Mouse (Mus musculus) neural tube, embryonic 12.5 days (tissue): ENCODE measurements around the gene Olfr307. TPM values are rescaled to one million over a fixed set of nuclear protein-coding genes. Genes with fewer than 3 reads are reported as not detected.
"Not testable (repeated sequence)": the region's sequence is repeated elsewhere in the genome, so short reads cannot be mapped to it uniquely, and the experiment has no call there.

Experiments
- ATAC-seq: fragments of 200-750 bp; cut with Nextera tagmentation; 2 replicates; pipeline ENCODE4 v1.8.0; 2017; ENCODE audit warnings: low read depth, mild to moderate bottlenecking, moderate TSS enrichment, moderate library complexity; ENCODE audit not compliant: low FRiP score
- H3K27ac ChIP-seq: fragments of 300-500 bp; sonication (generic); 2 replicates; pipeline ENCODE4 v1.5.1; 2016
- H3K27me3 ChIP-seq: fragments of 300-500 bp; sonication (generic); replicated peaks from 2 replicates; pipeline ENCODE4 v1.6.1; 2016; ENCODE audit warnings: mild to moderate bottlenecking
- H3K36me3 ChIP-seq: fragments of 300-500 bp; sonication (generic); 2 replicates; pipeline ENCODE4 v1.6.1; 2016; ENCODE audit warnings: mild to moderate bottlenecking
- H3K4me1 ChIP-seq: fragments of 300-500 bp; sonication (generic); 2 replicates; pipeline ENCODE4 v1.6.1; 2016
- H3K4me2 ChIP-seq: fragments of 300-500 bp; sonication (generic); replicated peaks from 2 replicates; pipeline ENCODE4 v1.6.1; 2016; ENCODE audit warnings: mild to moderate bottlenecking
- H3K4me3 ChIP-seq: fragments of 300-500 bp; sonication (generic); 2 replicates; pipeline ENCODE4 v1.5.1; 2016
- H3K9ac ChIP-seq: fragments of 300-500 bp; sonication (generic); 2 replicates; pipeline ENCODE4 v1.6.1; 2016; ENCODE audit warnings: mild to moderate bottlenecking
- H3K9me3 ChIP-seq: fragments of 300-500 bp; sonication (generic); 2 replicates; pipeline ENCODE4 v1.6.1; 2016; ENCODE audit warnings: mild to moderate bottlenecking
- WGBS: fragments of 180-500 bp; shearing (Covaris S2); methylation state at CpG from one replicate; pipeline ENCODE4 v1.1.7; 2016; 5-methylcytosine and 5-hydroxymethylcytosine counted together
- microRNA-seq: library from miRNA; unstranded; fragments of <30 nt; microRNA quantifications from one replicate; pipeline ENCODE4, GENCODE M21; 2017
- polyA plus RNA-seq: library from polyadenylated mRNA; unstranded; fragments of >200 nt; fragmentation: Nextera tagmentation; extraction: Ambion mirVana; gene quantifications from 2 replicates; pipeline ENCODE4 v1.2.1, GENCODE M21; 2016

Gene Olfr307
- polyA plus RNA-seq: not detected in 2 replicates

GRCm38 (mm10) chr7:86337486-86337885 is at the start of gene Olfr307:
TSS of gene Olfr307 (minus strand) at chr7:86337586.
- Histone ChIP-seq H3K27me3 (no peaks in the 10 kb centered on the region), H3K4me1 (no peaks in the 10 kb centered on the region), H3K4me2 (no peak within 1 kb of the TSS), H3K4me3 (no peak within 1 kb of the TSS), H3K9me3 (no peaks in the 10 kb centered on the region), H3K27ac (no peak within 1 kb of the TSS), H3K9ac (no peak within 1 kb of the TSS), H3K36me3 (no peaks in the 10 kb centered on the region)
- no peak for ATAC-seq
- WGBS: 75% methylated on average over 1 of the region's 1 CpGs

- no peaks in the 10 kb centered on the region for H3K9me3 ChIP-seq
- H3K27ac ChIP-seq: no peak within 1 kb of the TSS
- H3K4me2 ChIP-seq: no peak within 1 kb of the TSS
- H3K4me1 ChIP-seq: no peaks in the 10 kb centered on the region
- no peak for ATAC-seq
- no peaks in the 10 kb centered on the region for H3K36me3 ChIP-seq
- 77% methylated on average over 1 of the region's 1 CpGs for WGBS
- no peaks in the 10 kb centered on the region for H3K27me3 ChIP-seq
- no peak within 1 kb of the TSS for H3K4me3 ChIP-seq
- no peak within 1 kb of the TSS for H3K9ac ChIP-seq
These were observed 49.2 kb upstream of the Olfr307 start, which contains the start of gene Olfr304 for GRCm38 (mm10) chr7:86386558-86386957. TSS of gene Olfr304 (minus strand) at chr7:86386658.

- ATAC-seq: no peak
- WGBS: 59% methylated on average over 3 of the region's 3 CpGs
- Histone ChIP-seq H3K27ac (no peak overlapping the region), H3K36me3 (no peaks in the 10 kb centered on the region), H3K4me3 (no peak overlapping the region), H3K27me3 (no peaks in the 10 kb centered on the region), H3K9me3 (no peaks in the 10 kb centered on the region), H3K9ac (no peak overlapping the region), H3K4me2 (no peak overlapping the region), H3K4me1 (no peaks in the 10 kb centered on the region)
These were observed 48.4 kb upstream of the Olfr307 start for GRCm38 (mm10) chr7:86385769-86386168.

- Histone ChIP-seq H3K27ac (no peak within 1 kb of the TSS), H3K9me3 (no peaks in the 10 kb centered on the region), H3K36me3 (no peaks in the 10 kb centered on the region), H3K4me2 (no peak within 1 kb of the TSS), H3K4me3 (no peak within 1 kb of the TSS), H3K4me1 (no peaks in the 10 kb centered on the region), H3K9ac (no peak within 1 kb of the TSS), H3K27me3 (no peaks in the 10 kb centered on the region)
- no peak for ATAC-seq
- 86% methylated on average over 1 of the region's 1 CpGs for WGBS
These were observed 29.4 kb upstream of the Olfr307 start, which contains the start of gene Olfr305 for GRCm38 (mm10) chr7:86366828-86367227. TSS of gene Olfr305 (minus strand) at chr7:86366928.

GRCm38 (mm10) chr7:86346296-86346695 is 8.9 kb upstream of the Olfr307 start:
- not testable (repeated sequence) for H3K4me1 ChIP-seq, ATAC-seq, H3K36me3 ChIP-seq, H3K27ac ChIP-seq, H3K9ac ChIP-seq, H3K27me3 ChIP-seq, H3K9me3 ChIP-seq, H3K4me2 ChIP-seq, H3K4me3 ChIP-seq
- WGBS: 90% methylated on average over 9 of the region's 9 CpGs

GRCm38 (mm10) chr7:86344253-86344652 is 6.9 kb upstream of the Olfr307 start:
- Histone ChIP-seq H3K9me3 (no peaks in the 10 kb centered on the region), H3K36me3 (no peaks in the 10 kb centered on the region), H3K27me3 (no peaks in the 10 kb centered on the region), H3K27ac (no peak overlapping the region), H3K9ac (no peak overlapping the region), H3K4me1 (no peaks in the 10 kb centered on the region), H3K4me2 (no peak overlapping the region), H3K4me3 (no peak overlapping the region)
- ATAC-seq: no peak
- WGBS: 75% methylated on average over 3 of the region's 3 CpGs

- 77% methylated on average over 14 of the region's 14 CpGs for WGBS
- Histone ChIP-seq H3K4me3 (no peak overlapping the region), H3K9me3 (no peaks in the 10 kb centered on the region), H3K4me2 (no peak overlapping the region), H3K36me3 (no peaks in the 10 kb centered on the region), H3K4me1 (no peaks in the 10 kb centered on the region), H3K9ac (no peak overlapping the region), H3K27ac (no peak overlapping the region), H3K27me3 (no peaks in the 10 kb centered on the region)
- no peak for ATAC-seq
These were observed 5.6 kb upstream of the Olfr307 start for GRCm38 (mm10) chr7:86342881-86343565.

GRCm38 (mm10) chr7:86325530-86325929 is 11.9 kb downstream of the Olfr307 start, which contains the start of gene Olfr308:
TSS of gene Olfr308 (minus strand) at chr7:86325630.
- Histone ChIP-seq H3K27ac (no peak within 1 kb of the TSS), H3K27me3 (no peaks in the 10 kb centered on the region), H3K4me3 (no peak within 1 kb of the TSS), H3K4me1 (no peaks in the 10 kb centered on the region), H3K36me3 (no peaks in the 10 kb centered on the region), H3K9me3 (no peaks in the 10 kb centered on the region), H3K9ac (no peak within 1 kb of the TSS), H3K4me2 (no peak within 1 kb of the TSS)
- no peak for ATAC-seq

- Histone ChIP-seq H3K4me2 (no peak overlapping the region), H3K9me3 (no peaks in the 10 kb centered on the region), H3K9ac (no peak overlapping the region), H3K4me3 (no peak overlapping the region), H3K36me3 (no peaks in the 10 kb centered on the region), H3K27me3 (no peaks in the 10 kb centered on the region), H3K4me1 (no peaks in the 10 kb centered on the region), H3K27ac (no peak overlapping the region)
- 91% methylated on average over 2 of the region's 2 CpGs for WGBS
- ATAC-seq: no peak
These were observed 16.1 kb downstream of the Olfr307 start for GRCm38 (mm10) chr7:86321323-86321722.

GRCm38 (mm10) chr7:86313608-86314007 is 23.8 kb downstream of the Olfr307 start, which contains the start of gene Olfr309:
TSS of gene Olfr309 (minus strand) at chr7:86313708.
- Histone ChIP-seq H3K27me3 (no peaks in the 10 kb centered on the region), H3K9me3 (no peaks in the 10 kb centered on the region), H3K27ac (no peak within 1 kb of the TSS), H3K4me1 (no peaks in the 10 kb centered on the region), H3K9ac (no peak within 1 kb of the TSS), H3K4me2 (no peak within 1 kb of the TSS), H3K4me3 (no peak within 1 kb of the TSS), H3K36me3 (no peaks in the 10 kb centered on the region)
- no peak for ATAC-seq
- 72% methylated on average over 2 of the region's 2 CpGs for WGBS

Small RNAs within 50 kb of the gene (microRNA-seq; reads per million reads assigned to microRNA genes)
- not detected for gene Gm23192

Other genes with a start within 250 kb of the Olfr307 start
- not detected in 2 replicates for gene Vmn2r75, start 165.8 kb downstream of the Olfr307 start, polyA plus RNA-seq
- not detected in 2 replicates for gene Vmn2r76, start 91.3 kb downstream of the Olfr307 start, polyA plus RNA-seq
- gene Olfr310, start 60.4 kb downstream of the Olfr307 start, polyA plus RNA-seq: not detected in 2 replicates
- gene Olfr309, start 23.9 kb downstream of the Olfr307 start, polyA plus RNA-seq: not detected in 2 replicates
- gene Olfr308, start 12.0 kb downstream of the Olfr307 start, polyA plus RNA-seq: not detected in 2 replicates
- gene Olfr305, start 29.3 kb upstream of the Olfr307 start, polyA plus RNA-seq: not detected in 2 replicates
- not detected in 2 replicates for gene Olfr304, start 49.1 kb upstream of the Olfr307 start, polyA plus RNA-seq
- not detected in 2 replicates for gene Olfr303, start 60.2 kb upstream of the Olfr307 start, polyA plus RNA-seq
- not detected in 2 replicates for gene Olfr301, start 66.3 kb upstream of the Olfr307 start, polyA plus RNA-seq
- gene Olfr299, start 122.3 kb upstream of the Olfr307 start, polyA plus RNA-seq: not detected in 2 replicates
- not detected in 2 replicates for gene Olfr298, start 154.9 kb upstream of the Olfr307 start, polyA plus RNA-seq
- not detected in 2 replicates for gene Olfr297, start 182.4 kb upstream of the Olfr307 start, polyA plus RNA-seq
- not detected in 2 replicates for gene Olfr295, start 246.3 kb upstream of the Olfr307 start, polyA plus RNA-seq